Mouse (Mus musculus) heart, embryonic 10.5 days (tissue): ENCODE measurements around the gene Odf3b. TPM values are rescaled to one million over a fixed set of nuclear protein-coding genes. Genes with fewer than 3 reads are reported as not detected.

Source experiments
- DNase-seq: peaks from one replicate; pipeline ENCODE4 v3.0.0-alpha.2; 2017; ENCODE audit warnings: low spot score
- H3K27ac ChIP-seq: fragments of 300-500 bp; sonication (generic); 2 replicates; pipeline ENCODE4 v1.5.1; 2016; ENCODE audit warnings: mild to moderate bottlenecking
- H3K27me3 ChIP-seq: fragments of 300-500 bp; sonication (generic); 2 replicates; pipeline ENCODE4 v1.6.1; 2016; ENCODE audit warnings: mild to moderate bottlenecking; ENCODE audit not compliant: poor library complexity, insufficient read depth, severe bottlenecking
- H3K36me3 ChIP-seq: fragments of 300-500 bp; sonication (generic); 2 replicates; pipeline ENCODE4 v1.6.1; 2016; ENCODE audit warnings: mild to moderate bottlenecking, moderate library complexity
- H3K4me1 ChIP-seq: fragments of 300-500 bp; sonication (generic); 2 replicates; pipeline ENCODE4 v1.6.1; 2016; ENCODE audit warnings: mild to moderate bottlenecking
- H3K4me3 ChIP-seq: fragments of 300-500 bp; sonication (generic); 2 replicates; pipeline ENCODE4 v1.5.1; 2016; ENCODE audit warnings: mild to moderate bottlenecking, moderate library complexity
- H3K9me3 ChIP-seq: fragments of 300-500 bp; sonication (generic); 2 replicates; pipeline ENCODE4 v1.6.1; 2016; ENCODE audit warnings: mild to moderate bottlenecking, moderate library complexity
- WGBS: fragments of 180-500 bp; shearing (Covaris S2); methylation state at CpG from one replicate; pipeline ENCODE4 v1.1.7; 2016; 5-methylcytosine and 5-hydroxymethylcytosine counted together
- polyA plus RNA-seq: library from polyadenylated mRNA; unstranded; fragments of >200 nt; fragmentation: Nextera tagmentation; extraction: Ambion mirVana; gene quantifications from 2 replicates; pipeline ENCODE4 v1.2.1, GENCODE M21; 2016

The Odf3b gene
- polyA plus RNA-seq, 1 experiment from 2014 or later: 0.31 TPM

DNA sequence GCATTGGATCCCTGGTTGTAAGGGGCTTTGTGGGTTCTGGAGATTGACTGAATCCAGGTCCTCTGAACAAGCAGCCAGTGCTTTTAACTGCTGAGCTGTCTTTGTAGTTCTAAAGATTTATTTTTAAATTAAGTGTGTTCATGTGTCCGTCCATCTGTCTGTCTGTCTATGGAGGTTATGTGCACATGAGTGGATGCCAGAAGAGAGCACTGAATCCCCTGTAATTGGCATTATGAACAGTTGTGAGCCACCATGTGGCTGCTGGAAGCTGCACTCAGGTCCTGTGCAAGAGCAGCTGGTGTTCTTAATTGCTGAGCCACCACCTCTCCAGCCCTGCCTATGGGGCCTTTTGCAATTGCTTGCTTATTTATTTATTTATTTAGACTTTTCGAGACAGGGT is 19.1 kb upstream of the Odf3b start:
- DNase-seq: no peak
- Histone ChIP-seq H3K9me3 (no peaks in the 10 kb centered on the region), H3K36me3 (no peaks in the 10 kb centered on the region), H3K4me1 (no peaks in the 10 kb centered on the region), H3K27me3 (no peaks in the 10 kb centered on the region), H3K27ac (no peak overlapping the region), H3K4me3 (no peak overlapping the region)
- 84% methylated on average over 2 of the region's 2 CpGs for WGBS

DNA sequence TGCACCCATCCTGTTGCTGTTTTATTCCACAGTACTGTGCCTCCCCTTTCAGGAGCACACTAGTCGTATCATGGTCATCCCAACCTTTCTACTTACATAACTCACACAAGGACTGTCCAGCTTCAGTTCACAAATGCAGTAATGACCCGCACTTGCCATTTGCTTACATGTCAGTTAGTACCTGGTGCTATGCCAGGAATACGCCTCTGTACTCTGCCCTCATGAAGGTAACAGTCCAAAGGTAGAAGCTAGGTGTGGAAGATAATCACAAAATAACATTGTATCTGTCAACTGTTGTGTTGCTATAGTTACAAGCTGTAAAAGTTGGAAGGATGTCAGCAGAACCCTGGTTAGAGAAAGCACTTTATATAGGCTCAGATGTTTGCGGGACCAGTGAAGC is 17.8 kb upstream of the Odf3b start:
- Histone ChIP-seq H3K9me3 (no peaks in the 10 kb centered on the region), H3K4me3 (no peak overlapping the region), H3K27ac (no peak overlapping the region), H3K27me3 (no peaks in the 10 kb centered on the region), H3K36me3 (no peaks in the 10 kb centered on the region), H3K4me1 (no peaks in the 10 kb centered on the region)
- no peak for DNase-seq
- WGBS: 82% methylated on average over 4 of the region's 4 CpGs

DNA sequence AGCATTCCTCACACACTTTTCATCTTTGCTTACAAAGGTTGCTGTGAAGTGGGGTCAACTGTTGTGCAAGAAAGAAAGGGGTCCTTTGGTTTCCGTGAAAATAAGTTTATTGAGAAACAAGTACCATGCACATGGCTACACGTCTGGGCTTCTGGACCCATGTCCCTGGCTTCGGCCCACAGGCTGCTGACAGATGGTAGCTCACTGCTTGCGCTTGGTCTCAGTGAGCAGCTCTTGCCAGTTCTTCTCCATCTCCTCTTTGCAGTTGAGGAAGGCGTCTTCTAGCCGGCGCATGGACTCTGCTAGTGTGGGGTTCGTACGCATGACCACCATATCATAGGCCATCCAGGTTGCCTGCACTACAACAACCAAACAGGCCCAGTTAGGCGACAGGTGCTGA is 11.0 kb upstream of the Odf3b start:
- no peaks in the 10 kb centered on the region for H3K36me3 ChIP-seq

DNA sequence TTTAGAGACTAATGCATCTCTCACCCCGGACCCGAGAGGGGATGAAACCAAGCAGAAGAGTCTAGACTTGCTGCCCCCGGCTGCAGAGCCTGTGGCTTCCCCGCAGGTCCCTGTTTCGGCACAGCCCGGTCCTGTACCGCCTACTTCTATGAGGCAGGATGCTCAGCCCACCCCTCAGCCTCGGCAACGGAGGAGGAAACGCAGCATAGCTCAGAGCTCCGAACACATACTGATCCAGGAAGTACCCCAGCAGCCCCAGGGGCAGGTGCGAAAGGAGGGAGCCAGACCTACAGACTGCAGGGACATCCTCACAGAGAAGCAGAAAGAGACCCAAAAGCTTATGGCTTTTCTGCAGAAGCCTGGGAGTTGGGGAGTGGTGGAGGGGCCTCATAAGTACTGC is 8.0 kb upstream of the Odf3b start:
- Histone ChIP-seq H3K4me3 (no peak overlapping the region), H3K27ac (no peak overlapping the region), H3K36me3 (no peaks in the 10 kb centered on the region), H3K4me1 (no peaks in the 10 kb centered on the region), H3K27me3 (peaks cover 52% of the 10 kb centered on the region), H3K9me3 (no peaks in the 10 kb centered on the region)
- 41% methylated on average over 12 of the region's 12 CpGs for WGBS
- no peak for DNase-seq

More for the DNA sequence above, 11.0 kb upstream of the Odf3b start:
- 89% methylated on average over 10 of the region's 10 CpGs for WGBS
- H3K27me3 ChIP-seq: peaks cover 37% of the 10 kb centered on the region
- no peak overlapping the region for H3K27ac ChIP-seq
- H3K9me3 ChIP-seq: no peaks in the 10 kb centered on the region
- DNase-seq: no peak
- H3K4me3 ChIP-seq: no peak overlapping the region
- no peaks in the 10 kb centered on the region for H3K4me1 ChIP-seq

DNA sequence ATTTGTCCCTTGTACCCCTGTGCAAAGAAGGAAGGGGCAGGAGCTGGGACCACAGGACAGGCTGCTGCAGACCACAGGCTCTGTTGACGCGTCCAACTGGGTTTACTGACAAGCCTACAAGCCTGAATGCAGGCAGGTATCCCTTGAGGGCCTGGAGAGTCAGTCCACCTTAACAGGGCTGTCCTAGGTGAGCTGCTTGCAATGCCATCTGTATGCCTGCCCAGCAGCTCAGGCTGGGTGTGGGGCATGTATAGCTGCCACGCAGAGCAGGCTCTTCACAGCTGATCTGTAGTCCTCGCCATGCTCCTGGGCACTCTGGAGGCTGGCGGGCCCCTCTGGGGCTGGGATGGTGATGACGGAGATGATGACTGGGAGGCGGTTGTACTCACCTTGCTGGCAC is 5.5 kb upstream of the Odf3b start, which contains the start of gene Klhdc7b:
Gene Klhdc7b, plus strand, starts transcription at position 301 of the 400 bp plus-strand sequence.
- H3K4me1 ChIP-seq: peaks cover under 1% of the 10 kb centered on the region
- H3K27me3 ChIP-seq: peaks cover 73% of the 10 kb centered on the region
- H3K27ac ChIP-seq: no peak within 1 kb of the TSS
- H3K9me3 ChIP-seq: no peaks in the 10 kb centered on the region
- H3K36me3 ChIP-seq: no peaks in the 10 kb centered on the region
- DNase-seq: no peak
- no peak within 1 kb of the TSS for H3K4me3 ChIP-seq
- 79% methylated on average over 7 of the region's 7 CpGs for WGBS

DNA sequence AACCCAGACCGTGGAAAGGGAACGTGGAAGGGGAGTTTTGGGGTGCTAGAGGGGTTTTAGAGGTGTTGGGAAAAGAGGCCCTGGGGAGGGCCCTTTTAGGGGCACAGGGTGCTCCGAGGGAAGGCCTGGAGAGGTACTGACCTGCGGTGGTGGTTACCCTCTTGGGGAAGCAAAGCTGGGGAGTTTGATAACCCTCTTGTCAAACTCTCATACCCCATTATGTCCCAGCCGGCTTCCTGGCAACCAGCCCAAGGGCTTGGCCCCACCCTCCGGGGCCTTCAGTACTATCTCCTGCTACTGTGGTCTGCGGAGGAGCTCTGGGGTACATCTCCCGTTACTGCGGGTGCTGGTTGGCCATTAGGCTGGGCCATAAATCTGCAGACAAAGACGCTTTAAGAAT is 347 bp upstream of the Odf3b start:
- H3K4me1 ChIP-seq: peaks cover 29% of the 10 kb centered on the region
- WGBS: 8% methylated on average over 10 of the region's 10 CpGs
- H3K27me3 ChIP-seq: peaks cover 69% of the 10 kb centered on the region
- H3K36me3 ChIP-seq: no peaks in the 10 kb centered on the region
- H3K9me3 ChIP-seq: no peaks in the 10 kb centered on the region
- DNase-seq: no peak
- H3K27ac ChIP-seq: peak overlapping the region; percentile 59
- H3K4me3 ChIP-seq: peak overlapping the region; percentile 60

DNA sequence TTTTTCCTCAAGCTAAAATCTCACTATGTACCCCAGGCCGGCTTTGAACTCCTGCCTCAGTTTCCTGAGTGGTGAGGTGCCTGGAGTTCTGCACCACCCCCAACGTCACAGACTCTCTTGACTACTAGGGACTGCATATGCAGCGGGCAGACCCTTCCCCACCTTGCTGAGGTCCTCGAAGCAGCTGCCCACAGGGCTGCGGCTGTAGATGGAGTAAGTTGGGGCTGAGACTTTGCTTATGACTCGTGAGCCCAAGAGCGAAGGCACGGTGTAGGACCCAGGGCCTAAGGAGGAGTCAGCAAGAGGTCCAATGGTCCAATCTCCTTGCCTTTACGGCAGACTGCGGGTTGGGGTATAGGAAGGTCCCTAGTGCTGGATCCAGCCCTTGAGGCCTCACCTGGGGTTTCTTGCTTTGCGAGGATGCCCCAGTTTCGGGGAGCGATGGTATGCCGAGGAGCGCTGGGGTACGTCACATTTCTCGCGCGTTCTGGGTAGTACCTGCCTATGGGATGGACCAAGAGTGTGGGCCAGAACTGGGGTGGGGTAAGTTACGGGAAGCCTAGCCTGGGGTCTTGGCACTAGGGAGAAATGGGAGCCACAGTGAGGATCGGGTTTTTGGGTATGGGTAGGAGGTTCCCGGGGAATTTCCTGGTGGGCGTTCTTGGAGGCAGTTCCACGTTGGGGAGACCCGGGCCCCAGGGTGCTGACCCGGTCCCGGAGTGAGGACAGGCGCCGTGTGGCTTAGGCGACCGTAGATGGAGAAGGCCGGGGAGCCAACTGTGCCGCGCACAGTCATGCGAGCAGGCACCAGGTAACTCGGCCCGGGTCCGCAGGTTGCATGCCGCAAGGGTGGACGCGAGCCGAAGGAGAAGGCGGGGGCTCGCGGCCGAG is 899 bp downstream of the Odf3b start:
- Histone ChIP-seq H3K4me3 (peak overlapping the region; percentile 60), H3K36me3 (no peaks in the 10 kb centered on the region), H3K4me1 (peaks cover 36% of the 10 kb centered on the region), H3K9me3 (no peaks in the 10 kb centered on the region), H3K27me3 (peaks cover 68% of the 10 kb centered on the region), H3K27ac (no peak overlapping the region)
- 10% methylated on average over 46 of the region's 46 CpGs for WGBS
- DNase-seq: no peak

DNA sequence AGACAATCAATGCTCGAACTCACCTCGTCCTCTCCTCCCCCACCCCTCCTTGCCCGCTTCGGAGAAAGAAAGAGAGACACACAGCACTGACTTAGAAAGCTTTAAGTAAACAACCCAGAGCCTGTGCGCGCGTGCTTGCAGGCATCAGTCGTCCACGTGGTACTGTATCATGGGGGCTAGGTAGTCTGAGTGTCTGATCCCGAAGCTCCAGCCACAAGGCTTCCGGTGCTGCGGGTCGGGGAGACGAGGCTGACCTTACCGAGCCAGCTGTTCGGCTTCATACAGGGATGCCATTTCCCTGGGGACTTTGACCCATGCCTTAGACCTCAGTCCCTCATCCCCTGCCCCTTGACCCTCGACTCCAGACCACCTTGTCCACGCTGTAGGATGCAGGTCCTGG is 1.7 kb downstream of the Odf3b start:
- no peak for DNase-seq
- WGBS: 5% methylated on average over 18 of the region's 18 CpGs
- Histone ChIP-seq H3K36me3 (peaks cover 5% of the 10 kb centered on the region), H3K4me3 (peak overlapping the region; percentile 22), H3K4me1 (peaks cover 44% of the 10 kb centered on the region), H3K27me3 (peaks cover 62% of the 10 kb centered on the region), H3K9me3 (no peaks in the 10 kb centered on the region), H3K27ac (no peak overlapping the region)

DNA sequence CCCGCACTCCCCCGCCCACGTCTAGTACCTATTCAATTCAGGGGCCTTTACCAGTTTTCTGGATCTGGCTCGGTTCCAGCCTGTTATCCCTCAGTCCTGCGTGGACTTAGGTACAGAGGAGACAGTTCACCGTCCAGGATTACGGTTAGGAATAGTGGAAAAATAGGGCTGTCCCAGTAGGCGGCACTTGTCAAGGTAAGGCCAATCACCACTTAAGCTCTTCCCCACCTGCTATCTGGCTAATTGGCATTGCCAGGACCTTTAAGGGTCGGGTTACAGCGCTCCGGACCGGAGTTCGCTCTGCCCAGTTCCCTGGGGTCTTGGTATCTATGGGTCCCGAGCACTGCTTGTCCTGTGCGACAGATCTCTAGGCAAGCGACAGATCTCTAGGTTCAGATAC is 2.1 kb downstream of the Odf3b start, which contains the start of gene Tymp:
Gene Tymp, minus strand, starts transcription at position 83 of the 400 bp plus-strand sequence.
- Histone ChIP-seq H3K9me3 (no peaks in the 10 kb centered on the region), H3K27me3 (peaks cover 60% of the 10 kb centered on the region), H3K36me3 (peaks cover 9% of the 10 kb centered on the region), H3K4me3 (peak within 1 kb of the TSS; percentile 22), H3K27ac (no peak within 1 kb of the TSS), H3K4me1 (peaks cover 48% of the 10 kb centered on the region)
- WGBS: 15% methylated on average over 16 of the region's 16 CpGs
- DNase-seq: no peak

DNA sequence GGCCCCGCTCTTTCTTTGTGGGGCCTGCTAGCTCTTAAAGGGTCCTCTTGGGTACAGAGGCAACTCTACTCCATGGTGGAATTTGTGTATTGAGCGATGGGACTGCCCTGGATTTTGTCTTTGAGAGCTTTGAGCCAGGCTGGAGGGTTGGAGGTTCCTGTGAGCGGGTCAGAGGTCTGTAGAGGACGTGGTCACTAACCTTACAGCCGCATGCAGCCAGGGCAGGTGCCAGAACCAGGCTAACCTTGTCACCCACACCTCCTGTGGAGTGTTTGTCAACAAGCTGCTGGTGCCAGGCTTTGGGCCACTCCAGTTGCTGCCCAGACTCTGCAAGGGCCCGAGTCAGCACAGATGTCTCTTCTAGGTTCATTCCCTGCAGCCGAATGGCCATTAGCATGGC is 3.0 kb downstream of the Odf3b start:
- Histone ChIP-seq H3K4me3 (no peak overlapping the region), H3K9me3 (no peaks in the 10 kb centered on the region), H3K27me3 (peaks cover 51% of the 10 kb centered on the region), H3K27ac (no peak overlapping the region), H3K4me1 (peaks cover 50% of the 10 kb centered on the region), H3K36me3 (peaks cover 18% of the 10 kb centered on the region)
- 77% methylated on average over 7 of the region's 7 CpGs for WGBS
- DNase-seq: no peak

DNA sequence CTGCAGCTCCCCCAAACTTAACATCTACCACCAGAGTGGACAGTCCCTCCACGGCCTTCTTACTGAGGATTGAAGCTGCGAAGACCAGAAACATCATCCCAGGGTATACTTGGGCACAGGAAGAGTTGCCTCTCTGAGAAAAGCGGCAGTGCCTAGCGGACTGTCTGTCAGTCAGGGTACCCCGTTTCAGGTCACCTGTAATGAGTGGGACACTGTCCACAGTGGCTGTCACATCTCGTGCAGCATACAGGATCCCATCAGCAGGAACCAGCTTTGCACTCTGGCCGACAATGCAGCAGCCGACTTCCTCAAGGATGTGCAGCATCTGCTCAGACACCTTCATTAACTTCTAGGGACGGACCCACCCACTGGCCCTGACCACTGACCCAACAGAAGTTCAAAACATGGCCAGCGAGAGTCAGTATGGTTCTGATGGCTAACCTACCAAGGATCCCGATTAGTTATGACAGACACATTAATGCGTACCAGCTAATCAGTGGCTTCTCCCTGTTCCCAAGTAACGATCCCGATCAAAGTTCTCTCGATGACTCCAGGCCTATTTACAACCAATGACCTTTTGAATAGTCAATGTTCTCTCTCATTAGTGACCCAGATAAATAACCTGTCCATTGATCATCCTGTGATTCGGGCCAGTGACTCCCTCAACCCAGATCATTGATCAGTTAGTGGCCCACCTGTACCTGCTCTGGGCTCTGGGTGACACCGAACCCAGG is 4.1 kb downstream of the Odf3b start:
- peaks cover 28% of the 10 kb centered on the region for H3K36me3 ChIP-seq
- H3K4me3 ChIP-seq: peak overlapping the region; percentile 76
- no peak for DNase-seq
- 89% methylated on average over 17 of the region's 17 CpGs for WGBS
- H3K27me3 ChIP-seq: peaks cover 41% of the 10 kb centered on the region
- H3K27ac ChIP-seq: no peak overlapping the region
- peaks cover 50% of the 10 kb centered on the region for H3K4me1 ChIP-seq
- no peaks in the 10 kb centered on the region for H3K9me3 ChIP-seq

DNA sequence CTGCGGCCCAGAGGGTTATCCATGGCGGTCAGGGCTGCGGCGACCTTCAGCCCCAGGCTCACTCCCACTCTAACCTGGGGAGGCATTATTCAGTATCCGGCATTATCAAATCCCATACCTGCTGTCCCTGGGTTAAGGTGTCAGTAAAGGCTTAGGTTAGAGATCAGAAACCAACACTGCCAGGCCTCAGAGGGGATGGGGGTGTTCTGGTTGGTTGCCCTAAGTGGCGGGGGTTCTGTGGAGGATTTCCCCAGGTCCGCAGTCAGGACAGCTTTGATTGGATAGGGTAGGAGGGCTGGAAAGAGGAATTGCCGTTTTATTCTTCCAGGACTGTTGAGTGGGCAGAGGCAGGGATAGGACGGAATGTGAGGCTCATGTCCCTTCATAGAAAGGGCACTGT is 4.7 kb downstream of the Odf3b start:
- peak overlapping the region; percentile 94 for H3K27ac ChIP-seq
- peak overlapping the region; percentile 76 for H3K4me3 ChIP-seq
- peaks cover 46% of the 10 kb centered on the region for H3K4me1 ChIP-seq

DNA sequence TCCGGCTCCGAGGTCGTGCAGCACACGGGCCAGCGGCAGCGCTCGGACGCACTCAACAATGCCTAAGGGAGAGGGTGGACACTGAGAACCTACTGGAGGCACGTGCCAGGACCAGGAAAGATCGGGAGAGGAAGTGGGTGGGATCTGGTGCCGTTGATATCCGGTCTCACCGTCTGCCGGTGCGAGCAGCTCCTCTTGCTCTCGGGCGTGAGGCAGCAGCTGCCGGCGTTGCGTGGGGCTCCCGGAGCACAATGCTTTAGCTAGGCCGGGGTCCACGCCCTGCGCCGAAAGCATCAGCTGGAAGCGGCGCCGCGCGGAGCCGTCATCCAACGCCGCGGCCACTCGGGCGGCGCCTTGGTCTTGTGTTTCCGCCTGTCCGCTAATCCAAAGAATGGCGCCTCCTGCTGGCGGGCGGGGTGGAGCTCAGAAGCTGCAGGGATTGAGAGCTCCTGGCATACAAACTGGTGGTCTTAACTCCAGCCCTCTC is 5.3 kb downstream of the Odf3b start, which contains the start of gene Sco2:
Gene Sco2, minus strand, starts transcription at position 85 of the 487 bp plus-strand sequence.
- Histone ChIP-seq H3K36me3 (peaks cover 40% of the 10 kb centered on the region), H3K27me3 (peaks cover 31% of the 10 kb centered on the region), H3K4me3 (peak within 1 kb of the TSS; percentile 76), H3K27ac (peak within 1 kb of the TSS; percentile 94), H3K4me1 (peaks cover 41% of the 10 kb centered on the region), H3K9me3 (no peaks in the 10 kb centered on the region)
- under 1% methylated on average over 42 of the region's 42 CpGs for WGBS
- DNase-seq: peak; percentile 97

More for the DNA sequence above, 4.7 kb downstream of the Odf3b start:
- DNase-seq: no peak
- Histone ChIP-seq H3K27me3 (peaks cover 36% of the 10 kb centered on the region), H3K36me3 (peaks cover 35% of the 10 kb centered on the region), H3K9me3 (no peaks in the 10 kb centered on the region)
- 52% methylated on average over 9 of the region's 9 CpGs for WGBS
